ENCODE assay signal across 10 mouse cellular contexts in the genomic region with DNA sequence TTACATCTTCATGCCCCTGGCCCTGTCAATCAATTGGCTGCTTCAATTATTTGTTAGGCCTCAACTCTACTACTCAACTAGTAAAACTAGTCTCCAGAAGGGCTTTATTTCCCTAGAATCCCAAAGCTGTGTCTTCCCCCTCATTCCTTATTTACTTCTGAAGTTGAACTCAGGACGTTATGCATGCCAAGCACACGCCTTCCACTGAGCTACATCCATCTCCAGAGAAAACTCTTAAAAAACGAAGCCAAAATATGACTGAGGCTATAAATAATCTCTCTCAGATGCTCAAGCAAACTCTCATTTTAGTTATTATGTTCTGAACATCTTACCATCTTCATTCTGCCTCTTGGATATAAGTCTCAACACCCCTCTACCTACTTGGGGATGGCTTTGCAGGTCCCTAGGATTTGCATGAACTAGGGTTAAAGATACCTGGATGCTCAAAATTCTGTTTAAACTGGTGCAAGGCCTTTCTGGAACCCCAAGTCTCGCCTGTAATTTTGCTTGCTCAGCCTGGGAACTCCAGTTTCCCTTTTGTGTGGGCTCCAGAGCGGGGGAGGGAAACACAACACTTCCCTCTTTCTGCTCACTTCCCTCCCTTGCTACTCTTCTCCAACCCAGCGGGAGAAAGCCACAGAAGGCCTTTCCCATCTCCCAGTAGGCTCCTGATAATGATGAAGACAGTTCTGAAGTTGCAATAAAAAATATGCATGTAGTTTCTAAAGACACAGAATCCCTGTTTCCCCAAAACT. TPM values are rescaled to one million over a fixed set of nuclear protein-coding genes. Genes with fewer than 3 reads are reported as not detected.
A peak's percentile ranks its signal among the peaks of the same experiment; 100 is the strongest.
DNase-seq lines count a peak whose midpoint lies in the region.
"Had no signal": no experiment of that assay in that cellular context is flagged by ENCODE, and none has a peak within 500 bp of the region (broad histone marks: within the 10 kb centered on the region; RNA-seq: fewer than 3 reads in every experiment).

No protein-coding gene starts in this region.

- peak; percentile 47 for DNase-seq in layer of hippocampus, adult 11-12 months (ENCODE audit: low spot score)
- no peak for DNase-seq in layer of hippocampus, adult 18-20 months (ENCODE audit: low spot score in 2 of 2)
- DNase-seq in right cerebral cortex, postnatal 10 days (ENCODE audit: low spot score in 2 of 2) = peak; percentile 53 to 67
- no peak for DNase-seq in right cerebral cortex, postnatal 4 days
- peak; percentile 41 to 45 for DNase-seq in heart, adult 9 months (ENCODE audit: low spot score in 2 of 2)
- peak; percentile 17 to 40 for DNase-seq in right cerebral cortex, postnatal 36 days (ENCODE audit: low spot score in 2 of 2)
- DNase-seq in cerebellum, adult 9-10 months = no peak
- no peak for DNase-seq in cerebellum, adult 11-12 months
- DNase-seq: gastrocnemius, postnatal 36 days; retina, postnatal 1 day had no signal

RNA-seq across cellular contexts. Expression of a gene that starts 7.2 kb away (rescaled TPM):
- 100 to 1,000 TPM; 288 to 300 TPM for total RNA-seq in layer of hippocampus, adult 18-20 months (2021)

Comparison
In these comparisons a context has a peak if more than half of its experiments do, and no peak if none do; other contexts are left out.
1. DNase-seq: peak in layer of hippocampus, adult 11-12 months (single experiment), right cerebral cortex, postnatal 10 days (2 of 2), heart, adult 9 months (2 of 2) and right cerebral cortex, postnatal 36 days (2 of 2); none in layer of hippocampus, adult 18-20 months (0 of 2), right cerebral cortex, postnatal 4 days (single experiment), cerebellum, adult 9-10 months (single experiment) and cerebellum, adult 11-12 months (single experiment).